Mouse (Mus musculus) lung, postnatal 0 days (tissue): ENCODE measurements around the gene Efna2.

Experiments used
- CTCF ChIP-seq: IDR thresholded peaks from 2 replicates; pipeline ENCODE4 v1.5.1; 2016; ENCODE audit warnings: antibody characterized with exemption, mild to moderate bottlenecking
- EP300 ChIP-seq: IDR thresholded peaks from 2 replicates; pipeline ENCODE4 v1.6.1; 2016; ENCODE audit warnings: antibody characterized with exemption, mild to moderate bottlenecking, control low read depth

DNA sequence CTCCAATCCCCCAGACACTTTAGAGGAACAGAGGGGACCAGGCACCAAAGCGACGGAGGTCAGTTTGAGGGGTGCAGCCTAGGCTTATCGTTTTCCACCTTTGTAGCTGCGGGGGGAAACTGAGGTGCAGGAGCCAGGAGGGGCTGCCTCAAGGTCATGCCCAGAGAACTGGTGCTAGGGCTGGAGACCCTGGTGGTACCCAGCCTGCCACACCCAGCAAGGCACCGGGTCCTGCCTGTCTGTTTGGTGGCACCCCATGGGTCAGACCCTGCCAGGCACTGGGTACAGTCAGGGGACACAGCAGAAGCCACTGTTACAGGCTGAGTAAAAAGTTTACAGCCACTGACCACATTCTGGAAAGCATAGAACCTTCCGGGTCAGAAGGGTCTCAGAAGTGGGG lies 1.0 kb downstream of the Efna2 start:
- no peak for TF ChIP-seq CTCF
- TF ChIP-seq EP300, result no peak
